Mouse (Mus musculus): ENCODE data around the gene Kat6b. TPM values are rescaled to one million over a fixed set of nuclear protein-coding genes. Genes with fewer than 3 reads are reported as not detected.
A peak's percentile ranks its signal among the peaks of the same experiment; 100 is the strongest.

Gene Kat6b
- polyA plus RNA-seq, 1 experiment from 2014 or later = 25.7 TPM

DNA sequence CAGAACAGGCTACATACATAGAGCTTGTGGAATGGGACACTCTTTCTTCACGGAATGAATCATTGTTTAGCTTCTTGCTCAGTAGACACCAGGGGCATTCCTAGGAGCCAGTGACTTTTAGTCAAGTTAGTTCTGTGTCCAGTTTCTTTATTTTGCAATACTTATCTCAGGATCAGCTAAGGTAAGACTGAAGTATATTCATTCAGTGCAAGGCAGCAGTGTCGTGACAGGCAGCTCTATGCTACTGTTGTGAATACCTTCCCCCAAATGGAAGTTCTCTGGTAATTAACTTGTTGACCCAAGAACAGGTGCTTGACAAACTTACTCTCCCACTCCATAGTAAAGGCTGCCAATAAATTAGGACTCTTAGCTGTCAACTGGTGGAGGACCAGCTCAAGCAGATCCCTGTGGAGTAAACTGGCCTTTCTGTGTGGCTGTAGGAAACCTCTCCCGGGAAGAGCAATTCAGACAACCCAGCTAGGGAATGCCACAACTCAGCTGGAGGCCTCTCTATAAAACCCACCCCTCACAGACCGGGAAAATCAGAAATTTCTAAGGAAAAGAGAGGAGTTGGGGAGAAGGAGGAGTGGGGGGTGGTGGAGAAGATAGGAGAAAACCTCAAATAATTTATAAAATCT, 105.4 kb downstream of the Kat6b start:
- H3K9me3 ChIP-seq (ENCODE audit: control insufficient read depth, low read length) = no peaks in the 10 kb centered on the region
- no peaks in the 10 kb centered on the region for H3K36me3 ChIP-seq (replicated peaks; ENCODE audit: control insufficient read depth, insufficient read depth)
- ATAC-seq (ENCODE audit: low FRiP score) (no peak), DNase-seq (ENCODE audit: low spot score) (no peak)
- H3K27ac ChIP-seq = no peak overlapping the region
- H3K9ac ChIP-seq = no peak overlapping the region
- 24% methylated on average over 4 of the region's 4 CpGs for WGBS
- no peak overlapping the region for H3K4me3 ChIP-seq (replicated peaks; ENCODE audit: low read length)
- H3K4me1 ChIP-seq (replicated peaks; ENCODE audit: control insufficient read depth, insufficient read depth, low read length) = peaks cover 39% of the 10 kb centered on the region
- no peaks in the 10 kb centered on the region for H3K27me3 ChIP-seq (ENCODE audit: control insufficient read depth, insufficient read depth, low read length)
- H3K4me2 ChIP-seq (replicated peaks) = no peak overlapping the region

DNA sequence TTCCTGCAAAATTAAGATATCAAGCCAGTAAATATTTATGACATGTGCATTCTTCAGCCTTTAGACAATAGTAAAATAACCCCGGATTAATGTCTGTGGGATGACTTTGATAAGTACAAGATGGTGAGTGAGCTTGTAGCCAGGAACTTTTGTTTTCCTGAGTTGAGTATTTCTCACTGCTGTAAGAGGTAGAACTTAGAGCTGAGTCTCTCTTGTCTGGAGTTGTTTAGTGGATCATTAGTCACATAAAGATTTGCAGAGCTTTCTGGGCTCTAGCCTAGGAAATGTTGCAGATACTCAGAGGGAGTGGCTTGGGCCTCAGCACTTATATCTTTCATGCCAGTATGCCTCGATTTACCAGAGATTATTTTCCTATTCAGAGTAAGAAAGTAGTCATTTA, 106.7 kb downstream of the Kat6b start:
- Histone ChIP-seq H3K4me1 (replicated peaks; ENCODE audit: control insufficient read depth, insufficient read depth, low read length) (peaks cover 36% of the 10 kb centered on the region), H3K36me3 (replicated peaks; ENCODE audit: control insufficient read depth, insufficient read depth) (no peaks in the 10 kb centered on the region), H3K4me2 (replicated peaks) (no peak overlapping the region), H3K9ac (no peak overlapping the region), H3K9me3 (ENCODE audit: control insufficient read depth, low read length) (no peaks in the 10 kb centered on the region), H3K4me3 (replicated peaks; ENCODE audit: low read length) (no peak overlapping the region), H3K27me3 (ENCODE audit: control insufficient read depth, insufficient read depth, low read length) (no peaks in the 10 kb centered on the region), H3K27ac (no peak overlapping the region)
- DNase-seq (ENCODE audit: low spot score) (no peak), ATAC-seq (ENCODE audit: low FRiP score) (no peak)
- 84% methylated on average over 2 of the region's 2 CpGs for WGBS

DNA sequence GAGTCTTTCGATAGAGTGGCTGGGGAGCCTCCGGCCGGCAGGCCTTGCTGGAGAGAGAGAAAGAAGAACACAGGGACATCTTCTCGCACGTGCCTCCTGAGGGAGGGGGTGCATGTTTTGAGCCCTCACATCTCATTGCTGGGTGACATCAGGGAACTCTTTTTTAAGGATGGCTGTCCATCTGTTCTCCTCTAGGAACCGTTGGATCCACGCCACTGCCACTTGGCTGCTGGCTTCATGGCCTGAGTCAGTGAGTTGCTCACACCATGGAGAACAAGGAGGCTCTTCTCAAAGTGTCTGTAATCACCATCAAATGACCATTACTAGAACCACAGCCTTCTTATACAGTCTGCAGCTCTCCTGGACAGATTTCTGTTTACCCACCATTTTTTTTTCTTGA, 108.4 kb downstream of the Kat6b start:
- ATAC-seq (ENCODE audit: low FRiP score) = no peak
- H3K27ac ChIP-seq = no peak overlapping the region
- H3K4me1 ChIP-seq (replicated peaks; ENCODE audit: control insufficient read depth, insufficient read depth, low read length) = peaks cover 23% of the 10 kb centered on the region
- no peak overlapping the region for H3K4me2 ChIP-seq (replicated peaks)
- no peaks in the 10 kb centered on the region for H3K36me3 ChIP-seq (replicated peaks; ENCODE audit: control insufficient read depth, insufficient read depth)
- H3K4me3 ChIP-seq (replicated peaks; ENCODE audit: low read length) = no peak overlapping the region
- no peak overlapping the region for H3K9ac ChIP-seq
- 89% methylated on average over 7 of the region's 7 CpGs for WGBS
- no peaks in the 10 kb centered on the region for H3K9me3 ChIP-seq (ENCODE audit: control insufficient read depth, low read length)
- no peaks in the 10 kb centered on the region for H3K27me3 ChIP-seq (ENCODE audit: control insufficient read depth, insufficient read depth, low read length)
- DNase-seq (ENCODE audit: low spot score) = no peak

DNA sequence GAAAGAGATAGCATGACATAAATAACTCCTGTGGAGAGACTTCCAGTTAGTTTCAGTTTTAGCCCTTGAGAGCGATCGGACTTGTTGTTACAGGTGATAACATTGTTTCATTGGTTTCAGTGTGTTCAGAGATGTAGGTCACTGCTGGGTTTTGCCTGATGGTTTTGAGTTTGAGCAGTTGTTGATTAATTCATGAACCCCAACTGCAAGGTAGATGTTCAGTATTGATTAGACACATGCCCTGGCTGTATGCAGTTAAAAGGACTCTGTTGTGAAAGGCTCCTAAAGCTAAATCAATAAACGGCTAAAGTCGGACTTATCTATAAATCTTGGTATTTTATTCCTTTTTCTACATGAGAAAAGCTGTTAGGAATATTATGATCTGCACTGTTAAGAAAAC, 109.0 kb downstream of the Kat6b start:
- peaks cover 17% of the 10 kb centered on the region for H3K4me1 ChIP-seq (replicated peaks; ENCODE audit: control insufficient read depth, insufficient read depth, low read length)
- no peak overlapping the region for H3K9ac ChIP-seq
- no peaks in the 10 kb centered on the region for H3K27me3 ChIP-seq (ENCODE audit: control insufficient read depth, insufficient read depth, low read length)
- WGBS = 86% methylated on average over 4 of the region's 4 CpGs
- no peak for DNase-seq (ENCODE audit: low spot score)
- no peaks in the 10 kb centered on the region for H3K36me3 ChIP-seq (replicated peaks; ENCODE audit: control insufficient read depth, insufficient read depth)
- no peak overlapping the region for H3K4me2 ChIP-seq (replicated peaks)
- no peak for ATAC-seq (ENCODE audit: low FRiP score)
- no peaks in the 10 kb centered on the region for H3K9me3 ChIP-seq (ENCODE audit: control insufficient read depth, low read length)
- H3K27ac ChIP-seq = no peak overlapping the region
- H3K4me3 ChIP-seq (replicated peaks; ENCODE audit: low read length) = no peak overlapping the region

DNA sequence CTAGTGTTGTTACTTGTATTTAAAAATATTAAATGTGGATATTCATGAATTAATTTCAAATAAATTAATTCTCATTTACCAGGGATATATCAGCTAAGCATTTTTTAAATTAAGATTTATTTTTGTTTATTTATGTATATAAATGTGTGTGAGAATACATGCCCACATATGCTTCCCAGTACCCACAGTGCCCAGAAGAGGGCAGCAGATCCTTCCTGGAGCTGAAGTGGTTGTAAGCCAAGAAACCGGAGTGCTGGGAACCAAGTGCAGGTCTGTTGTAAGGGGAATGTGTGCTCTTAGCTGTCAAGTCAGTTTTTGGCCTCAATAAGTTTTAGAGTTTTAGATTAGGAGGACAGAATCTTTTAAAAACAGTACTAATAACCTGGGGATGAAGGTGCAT, 110.9 kb downstream of the Kat6b start:
- Histone ChIP-seq H3K27me3 (ENCODE audit: control insufficient read depth, insufficient read depth, low read length) (no peaks in the 10 kb centered on the region), H3K9me3 (ENCODE audit: control insufficient read depth, low read length) (no peaks in the 10 kb centered on the region), H3K36me3 (replicated peaks; ENCODE audit: control insufficient read depth, insufficient read depth) (no peaks in the 10 kb centered on the region), H3K4me2 (replicated peaks) (no peak overlapping the region), H3K4me3 (replicated peaks; ENCODE audit: low read length) (no peak overlapping the region), H3K27ac (no peak overlapping the region), H3K9ac (no peak overlapping the region), H3K4me1 (replicated peaks; ENCODE audit: control insufficient read depth, insufficient read depth, low read length) (peaks cover 4% of the 10 kb centered on the region; the same call in 1 of the 2 replicates)
- DNase-seq (ENCODE audit: low spot score) (no peak), ATAC-seq (ENCODE audit: low FRiP score) (no peak)
- WGBS = 96% methylated on average over 1 of the region's 1 CpGs

DNA sequence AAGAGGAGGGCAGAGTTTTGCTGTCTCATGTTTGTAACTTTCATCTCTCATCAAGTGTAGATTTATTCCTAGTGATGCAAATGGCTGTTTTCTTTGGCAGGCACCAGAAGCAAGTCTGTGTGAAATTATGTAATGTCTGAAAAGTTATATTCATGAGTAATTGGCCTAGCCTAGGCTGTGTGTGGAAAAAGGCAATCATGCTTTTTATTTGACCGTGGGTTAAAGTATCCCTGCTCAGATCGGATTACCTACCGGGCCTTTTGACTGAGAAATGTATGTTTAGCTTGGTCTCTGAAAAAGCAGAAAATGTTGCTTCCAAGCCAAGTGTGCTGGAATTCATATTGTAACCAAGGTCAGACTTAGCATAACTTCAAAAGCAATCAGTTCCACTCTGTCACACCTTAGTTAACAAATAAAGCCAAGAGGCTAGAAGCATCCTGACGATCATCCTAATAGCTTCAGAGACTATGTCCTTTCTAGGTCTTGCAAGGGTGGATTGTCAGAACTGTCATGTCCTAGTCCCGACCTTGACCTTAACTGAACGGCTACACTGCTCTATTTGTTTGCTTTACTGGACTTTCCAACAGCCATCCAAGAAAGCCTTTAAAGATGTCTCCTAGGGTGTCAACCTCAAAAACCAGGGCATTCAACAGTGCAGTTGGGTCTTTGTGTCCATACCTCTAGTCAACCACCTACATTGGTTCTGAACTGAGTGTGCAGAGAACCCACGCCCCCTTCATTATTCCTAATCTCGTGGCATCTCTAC, 111.9 kb downstream of the Kat6b start:
- Histone ChIP-seq H3K27me3 (ENCODE audit: control insufficient read depth, insufficient read depth, low read length) (no peaks in the 10 kb centered on the region), H3K4me3 (replicated peaks; ENCODE audit: low read length) (no peak overlapping the region), H3K4me2 (replicated peaks) (no peak overlapping the region), H3K4me1 (replicated peaks; ENCODE audit: control insufficient read depth, insufficient read depth, low read length) (peaks cover 4% of the 10 kb centered on the region; the same call in 1 of the 2 replicates), H3K9me3 (ENCODE audit: control insufficient read depth, low read length) (no peaks in the 10 kb centered on the region), H3K36me3 (replicated peaks; ENCODE audit: control insufficient read depth, insufficient read depth) (no peaks in the 10 kb centered on the region), H3K9ac (no peak overlapping the region), H3K27ac (no peak overlapping the region)
- DNase-seq (ENCODE audit: low spot score) (no peak), ATAC-seq (ENCODE audit: low FRiP score) (no peak)
- 72% methylated on average over 8 of the region's 8 CpGs for WGBS

DNA sequence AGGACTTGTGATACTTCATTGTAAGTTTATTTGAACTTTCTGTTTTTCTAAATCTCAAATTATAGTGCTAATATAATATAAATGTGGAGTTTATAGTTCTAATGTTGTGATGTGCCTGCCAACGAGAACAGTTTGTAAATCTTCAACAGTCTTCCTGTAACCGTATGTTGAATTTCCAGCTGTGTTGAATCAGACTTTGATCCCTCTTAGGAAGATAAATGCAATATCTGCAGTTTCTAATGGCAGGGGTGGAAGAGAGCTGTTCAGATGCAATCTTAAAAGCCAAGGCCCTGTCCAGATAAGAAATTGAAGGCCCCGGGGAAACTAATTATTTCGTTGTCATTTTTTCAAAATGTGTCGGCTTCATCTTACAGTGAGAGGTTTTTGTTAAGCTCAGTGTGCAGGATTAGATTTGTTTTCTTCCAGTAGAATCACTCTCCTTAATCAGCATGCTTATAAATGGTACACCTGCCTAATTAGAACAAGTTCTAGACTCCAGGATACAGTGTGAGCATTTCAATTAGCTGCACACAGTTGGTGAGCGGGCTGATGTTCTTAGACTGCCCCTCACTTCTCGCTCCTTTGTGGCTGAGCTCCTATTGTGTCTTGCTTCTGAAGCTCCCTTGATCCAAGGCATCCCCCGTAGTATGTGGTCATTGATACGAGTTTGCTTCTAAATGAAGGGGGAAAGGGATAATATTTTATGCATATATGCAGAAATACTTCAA, 118.4 kb downstream of the Kat6b start:
- DNase-seq (ENCODE audit: low spot score) (no peak), ATAC-seq (ENCODE audit: low FRiP score) (peak; percentile 46; the same call in 1 of the 2 replicates)
- no peaks in the 10 kb centered on the region for H3K9me3 ChIP-seq (ENCODE audit: control insufficient read depth, low read length)
- H3K4me2 ChIP-seq (replicated peaks) = no peak overlapping the region
- H3K4me1 ChIP-seq (replicated peaks; ENCODE audit: control insufficient read depth, insufficient read depth, low read length) = peaks cover 29% of the 10 kb centered on the region
- 26% methylated on average over 9 of the region's 9 CpGs for WGBS
- no peaks in the 10 kb centered on the region for H3K36me3 ChIP-seq (replicated peaks; ENCODE audit: control insufficient read depth, insufficient read depth)
- H3K27me3 ChIP-seq (ENCODE audit: control insufficient read depth, insufficient read depth, low read length) = no peaks in the 10 kb centered on the region
- no peak overlapping the region for H3K4me3 ChIP-seq (replicated peaks; ENCODE audit: low read length)
- H3K9ac ChIP-seq = no peak overlapping the region
- peak overlapping the region; percentile 58 for H3K27ac ChIP-seq

DNA sequence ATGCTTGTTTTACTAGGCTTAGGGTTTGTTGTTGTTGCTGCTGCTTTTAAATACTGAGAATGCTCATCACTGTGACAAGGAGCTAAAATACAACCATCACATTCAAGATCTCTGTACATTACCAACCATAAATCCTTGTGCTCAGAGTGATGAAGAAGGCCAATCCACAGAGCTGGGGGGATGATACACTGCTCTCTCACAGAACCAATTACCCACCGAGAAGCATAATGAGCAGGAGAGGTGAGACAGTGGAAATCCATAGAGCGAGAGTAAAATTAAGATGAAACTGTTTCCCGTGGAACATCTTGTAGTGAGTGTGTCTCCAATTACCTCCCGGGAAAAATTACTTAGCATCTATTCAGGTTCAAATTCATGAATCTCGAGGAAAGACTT, 118.9 kb downstream of the Kat6b start:
- no peak overlapping the region for H3K4me2 ChIP-seq (replicated peaks)
- H3K9ac ChIP-seq = no peak overlapping the region
- no peaks in the 10 kb centered on the region for H3K9me3 ChIP-seq (ENCODE audit: control insufficient read depth, low read length)
- peaks cover 29% of the 10 kb centered on the region for H3K4me1 ChIP-seq (replicated peaks; ENCODE audit: control insufficient read depth, insufficient read depth, low read length)
- DNase-seq (ENCODE audit: low spot score) = no peak
- 44% methylated on average over 5 of the region's 5 CpGs for WGBS
- H3K27me3 ChIP-seq (ENCODE audit: control insufficient read depth, insufficient read depth, low read length) = no peaks in the 10 kb centered on the region
- H3K4me3 ChIP-seq (replicated peaks; ENCODE audit: low read length) = no peak overlapping the region
- H3K27ac ChIP-seq = peak overlapping the region; percentile 58
- H3K36me3 ChIP-seq (replicated peaks; ENCODE audit: control insufficient read depth, insufficient read depth) = no peaks in the 10 kb centered on the region
- ATAC-seq (ENCODE audit: low FRiP score) = no peak

DNA sequence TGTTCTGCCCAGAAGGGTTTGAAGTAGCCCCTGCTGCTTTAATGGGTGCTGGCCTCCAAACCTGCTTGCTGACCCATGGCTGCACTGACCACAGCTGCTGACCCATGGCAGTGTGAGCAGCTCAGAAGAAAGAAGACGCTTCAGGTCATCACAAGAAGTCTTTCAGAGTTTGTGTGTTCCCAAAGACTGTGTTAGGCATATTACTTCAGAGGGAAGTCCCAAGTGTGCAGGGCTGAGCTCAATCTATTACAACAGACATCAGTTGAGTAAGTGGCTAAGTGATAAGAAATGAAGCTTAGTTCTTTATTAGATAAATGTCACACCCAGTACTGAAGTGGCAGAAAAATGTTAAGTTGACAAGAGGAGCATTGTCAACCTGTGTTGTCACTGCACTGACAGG, 119.4 kb downstream of the Kat6b start:
- Histone ChIP-seq H3K4me1 (replicated peaks; ENCODE audit: control insufficient read depth, insufficient read depth, low read length) (peaks cover 29% of the 10 kb centered on the region), H3K9me3 (ENCODE audit: control insufficient read depth, low read length) (no peaks in the 10 kb centered on the region), H3K27ac (peak overlapping the region; percentile 58; the same call in 1 of the 2 replicates), H3K27me3 (ENCODE audit: control insufficient read depth, insufficient read depth, low read length) (no peaks in the 10 kb centered on the region), H3K9ac (no peak overlapping the region), H3K36me3 (replicated peaks; ENCODE audit: control insufficient read depth, insufficient read depth) (no peaks in the 10 kb centered on the region), H3K4me2 (replicated peaks) (no peak overlapping the region), H3K4me3 (replicated peaks; ENCODE audit: low read length) (no peak overlapping the region)
- ATAC-seq (ENCODE audit: low FRiP score) = no peak
- 64% methylated on average over 1 of the region's 1 CpGs for WGBS
- DNase-seq (ENCODE audit: low spot score) = no peak
